Mouse (Mus musculus) central nervous system, embryonic 11.5 days (tissue): ENCODE measurements around the gene Defa21. TPM values are rescaled to one million over a fixed set of nuclear protein-coding genes. Genes with fewer than 3 reads are reported as not detected.

Source experiments
- polyA plus RNA-seq: library from polyadenylated mRNA; depleted of rRNA; stranded (reverse); fragments of >200 nt; gene quantifications from 2 replicates; pipeline ENCODE4 v1.2.3, GENCODE M21; 2012; rRNA removed

The Defa21 gene
- not detected in 2 replicates for polyA plus RNA-seq

DNA sequence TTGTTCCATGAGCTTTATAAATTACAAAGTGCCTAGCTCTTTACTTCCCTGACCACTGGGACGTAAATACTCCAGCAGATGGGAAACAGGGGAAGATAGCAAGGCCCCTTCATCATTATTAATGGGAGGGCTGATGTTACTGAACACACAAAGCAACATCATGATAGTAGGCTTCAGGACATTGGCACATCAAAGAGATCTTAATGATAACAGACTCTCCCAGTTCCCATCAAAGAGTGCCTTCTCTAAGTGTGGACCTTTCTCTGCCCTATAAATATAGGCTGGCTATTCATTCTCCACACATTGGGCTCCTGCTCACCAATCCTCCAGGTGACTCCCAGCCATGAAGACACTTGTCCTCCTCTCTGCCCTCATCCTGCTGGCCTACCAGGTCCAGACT lies at the start of gene Defa21:
TSS of gene Defa21 (plus strand) at position 301 of the 400 bp plus-strand sequence.

DNA sequence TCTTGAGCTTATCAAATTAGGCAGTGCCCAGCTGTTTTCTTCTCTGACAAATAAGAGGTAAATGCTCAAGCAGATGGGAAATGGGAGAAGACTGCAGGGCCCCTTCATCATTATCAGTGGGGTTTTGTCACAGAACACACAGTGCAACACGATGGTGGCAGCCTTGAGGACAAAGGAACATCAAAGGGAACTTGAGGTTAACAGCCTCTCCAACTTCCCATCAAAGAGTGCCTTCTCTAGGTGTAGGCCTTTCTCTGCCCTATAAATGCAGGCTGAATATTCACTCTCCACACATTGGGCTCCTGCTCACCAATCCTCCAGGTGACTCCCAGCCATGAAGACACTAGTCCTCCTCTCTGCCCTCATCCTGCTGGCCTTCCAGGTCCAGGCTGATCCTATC lies 29.4 kb downstream of the Defa21 start, which contains the start of gene Defa23:
TSS of gene Defa23 (plus strand) at position 301 of the 400 bp plus-strand sequence.

DNA sequence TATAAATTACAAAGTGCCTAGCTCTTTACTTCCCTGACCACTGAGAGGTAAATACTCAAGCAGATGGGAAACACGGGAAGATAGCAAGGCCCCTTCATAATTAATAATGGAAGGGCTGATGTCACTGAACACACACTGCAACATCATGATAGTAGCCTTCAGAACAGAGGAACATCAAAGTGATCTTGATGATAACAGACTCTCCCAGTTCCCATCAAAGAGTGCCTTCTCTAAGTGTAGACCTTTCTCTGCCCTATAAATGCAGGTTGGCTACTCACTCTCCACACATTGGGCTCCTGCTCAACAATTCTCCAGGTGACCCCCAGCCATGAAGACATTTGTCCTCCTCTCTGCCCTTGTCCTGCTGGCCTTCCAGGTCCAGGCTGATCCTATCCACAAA lies 39.4 kb downstream of the Defa21 start, which contains the start of gene Defa35:
TSS of gene Defa35 (plus strand) at position 301 of the 400 bp plus-strand sequence.

Other genes with a start within 250 kb of the Defa21 start
- not detected in 2 replicates for gene Defb33, start 132.9 kb upstream of the Defa21 start, polyA plus RNA-seq
- gene Gm15056, start 122.9 kb upstream of the Defa21 start, polyA plus RNA-seq, result not detected in 2 replicates
- not detected in 2 replicates for gene Gm6040, start 103.5 kb upstream of the Defa21 start, polyA plus RNA-seq
- not detected in 2 replicates for gene AY761185, start 80.8 kb upstream of the Defa21 start, polyA plus RNA-seq
- not detected in 2 replicates for gene Defa23, start 29.5 kb downstream of the Defa21 start, polyA plus RNA-seq
- not detected in 2 replicates for gene Defa35, start 39.5 kb downstream of the Defa21 start, polyA plus RNA-seq
- gene Defa25, start 58.9 kb downstream of the Defa21 start, polyA plus RNA-seq, result not detected in 2 replicates
- gene Gm14851, start 70.5 kb downstream of the Defa21 start, polyA plus RNA-seq, result not detected in 2 replicates
- gene Defa30, start 109.1 kb downstream of the Defa21 start, polyA plus RNA-seq, result not detected in 2 replicates
- gene Defa22, start 136.7 kb downstream of the Defa21 start, polyA plus RNA-seq, result not detected in 2 replicates
- not detected in 2 replicates for gene Defa31, start 166.1 kb downstream of the Defa21 start, polyA plus RNA-seq
- gene Gm15293, start 176.0 kb downstream of the Defa21 start, polyA plus RNA-seq, result not detected in 2 replicates
- gene Gm15292, start 224.2 kb downstream of the Defa21 start, polyA plus RNA-seq, result not detected in 2 replicates